Mouse (Mus musculus): ENCODE measurements at regions not wholly inside any gene's neighbourhood (a gene's known extent, or its start where the extent isn't known, plus 50 kb on each side); places are given as distances from the start of the nearest gene placed in this dataset.

DNA sequence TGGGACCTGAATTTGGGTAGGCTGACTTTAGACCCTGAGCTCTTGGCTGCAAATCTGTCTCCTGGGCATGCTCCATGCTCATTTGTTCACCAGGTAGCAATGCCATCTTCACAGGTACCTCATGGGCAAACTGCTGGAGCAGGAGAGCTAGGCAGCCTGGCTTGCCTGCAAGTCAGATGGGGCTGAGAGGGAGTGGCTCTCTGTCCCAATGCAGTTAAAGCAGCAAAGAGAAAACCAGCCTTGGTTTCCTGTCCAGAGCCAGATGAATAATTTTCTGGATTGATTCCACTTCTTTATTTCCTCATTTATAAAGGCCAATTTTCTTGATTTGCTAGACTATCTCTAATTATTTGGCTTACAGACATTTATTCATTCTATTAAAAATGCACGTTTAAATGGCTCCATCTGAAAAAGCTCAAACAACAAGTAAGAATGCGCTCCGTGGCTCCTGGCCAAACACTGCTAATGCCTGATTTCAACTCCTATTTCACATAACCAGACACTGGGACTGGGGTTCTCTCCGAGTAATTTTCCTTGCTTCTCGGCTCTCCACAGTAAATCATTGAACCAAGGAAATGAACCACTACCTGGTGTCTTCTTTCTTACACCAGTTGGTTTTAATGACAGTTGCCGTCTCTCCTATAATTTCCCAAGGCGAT is 60.5 kb downstream of the Rsl24d1 start:
- no peak for DNase-seq (ENCODE audit: low read depth)

- no peak for DNase-seq (ENCODE audit: low read depth)
Measured at GRCm38 (mm10) chr9:73176645-73177044, 63.4 kb downstream of the Rsl24d1 start.

GRCm38 (mm10) chr9:73183356-73183755 is 70.1 kb downstream of the Rsl24d1 start:
- DNase-seq (ENCODE audit: low read depth) = no peak

DNA sequence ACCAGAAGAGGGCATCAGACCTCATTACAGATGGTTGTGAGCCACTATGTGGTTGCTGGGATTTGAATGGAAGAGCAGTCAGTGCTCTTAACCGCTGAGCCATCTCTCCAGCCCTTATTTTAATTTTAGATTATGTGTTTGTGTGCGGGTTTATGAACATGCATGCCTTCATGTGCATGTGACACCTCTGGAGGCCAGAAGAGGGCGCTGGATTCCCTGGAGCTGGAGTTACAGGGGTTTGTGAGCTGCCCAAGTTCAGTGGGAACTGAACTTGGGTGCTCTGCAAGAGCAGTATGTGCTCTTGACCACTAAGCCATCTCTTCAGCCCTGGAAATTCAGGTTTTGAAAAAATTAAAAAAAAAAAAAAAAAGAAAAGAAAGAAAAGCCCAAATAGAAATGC is 71.7 kb downstream of the Rsl24d1 start:
- no peak for DNase-seq (ENCODE audit: low read depth)

GRCm38 (mm10) chr9:73192271-73192785 is 79.1 kb downstream of the Rsl24d1 start:
- no peak for DNase-seq (ENCODE audit: low read depth)

DNA sequence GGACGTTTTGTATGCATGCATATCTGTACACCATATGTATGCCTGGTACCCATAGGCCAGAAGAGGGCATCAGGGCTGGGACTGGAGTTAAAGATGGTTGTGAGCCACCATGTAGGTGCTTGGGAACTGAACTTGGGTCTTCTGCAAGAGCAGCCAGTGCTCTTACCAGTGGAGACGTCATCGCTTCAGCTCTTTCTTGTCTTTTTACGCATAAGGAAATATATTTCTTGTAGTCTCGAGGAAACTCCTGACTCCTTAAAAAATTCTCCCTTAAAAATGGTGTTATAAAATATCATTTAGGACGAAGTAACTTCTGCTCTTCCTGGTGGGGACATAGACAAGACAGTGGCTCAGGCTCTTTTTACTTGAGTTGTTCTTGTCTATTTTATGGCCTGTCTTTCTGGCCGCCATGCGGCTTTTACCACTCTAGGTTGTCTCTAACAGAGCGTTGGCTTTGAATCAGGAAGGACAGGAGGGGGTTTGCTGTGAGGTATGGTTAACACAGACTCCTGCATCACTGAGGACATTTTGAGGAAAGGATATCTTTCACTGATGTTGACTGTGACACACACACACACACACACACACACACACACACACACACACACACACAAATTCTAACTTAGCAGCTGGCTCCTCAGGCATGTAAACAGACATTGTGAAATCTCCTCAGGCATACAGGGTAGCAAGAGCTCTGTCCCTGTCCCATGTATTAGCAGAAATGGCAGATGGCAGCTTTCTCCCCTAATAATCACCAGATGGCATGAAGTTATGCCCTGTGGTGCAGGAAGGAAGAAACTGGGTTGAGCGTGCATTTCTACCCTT is 85.2 kb downstream of the Rsl24d1 start:
- DNase-seq (ENCODE audit: low read depth) = no peak

DNA sequence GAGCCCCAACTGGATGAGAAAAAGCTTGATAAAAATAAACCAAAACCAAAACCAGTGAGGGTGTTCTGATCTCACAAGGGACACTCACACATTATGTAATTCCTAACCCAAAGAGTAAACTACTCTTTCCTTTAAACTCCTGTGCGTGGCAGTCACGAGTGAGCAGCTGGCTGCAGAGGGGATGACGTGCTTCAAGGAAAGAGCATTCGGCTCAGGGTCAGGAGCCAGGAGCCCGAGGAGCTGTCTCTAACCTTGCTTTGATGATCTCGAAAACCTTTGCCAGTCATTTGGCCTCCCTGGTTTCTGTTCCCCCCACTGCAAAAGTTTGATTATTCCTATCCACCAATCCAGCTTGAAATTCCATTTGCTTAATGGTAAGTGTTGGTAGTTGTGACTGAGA is 109.9 kb downstream of the Rsl24d1 start:
- no peak for DNase-seq (ENCODE audit: low read depth)

GRCm38 (mm10) chr9:73240188-73240587 is 127.0 kb downstream of the Rsl24d1 start:
- no peak for DNase-seq (ENCODE audit: low read depth)

- no peak for DNase-seq (ENCODE audit: low read depth)
Measured at GRCm38 (mm10) chr9:73242521-73243308, 129.5 kb downstream of the Rsl24d1 start.

- DNase-seq (ENCODE audit: low read depth) = no peak
Measured at GRCm38 (mm10) chr9:73244177-73244576, 131.0 kb downstream of the Rsl24d1 start.

DNA sequence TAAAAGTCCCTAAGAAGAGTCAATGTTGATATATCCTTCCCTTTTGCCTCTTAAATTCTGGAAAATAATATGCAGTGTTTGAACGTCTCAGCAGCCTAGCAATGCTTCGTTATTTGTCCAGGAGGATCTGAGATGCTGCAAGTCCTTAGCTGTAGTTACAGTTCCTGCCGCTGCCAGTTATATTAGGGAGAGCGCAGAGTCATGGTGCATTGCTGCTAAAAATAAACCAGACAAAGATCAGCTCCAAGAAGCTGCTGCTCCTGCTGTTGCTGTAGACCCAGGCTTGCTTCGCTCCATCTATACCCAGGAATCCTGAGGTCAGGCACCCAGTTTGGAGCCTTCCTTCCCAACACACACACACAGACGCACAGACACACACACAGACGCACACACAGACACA is 132.3 kb downstream of the Rsl24d1 start:
- DNase-seq (ENCODE audit: low read depth) = no peak

GRCm38 (mm10) chr9:73258171-73258570 is 144.9 kb downstream of the Rsl24d1 start:
- no peak for DNase-seq (ENCODE audit: low read depth)

DNA sequence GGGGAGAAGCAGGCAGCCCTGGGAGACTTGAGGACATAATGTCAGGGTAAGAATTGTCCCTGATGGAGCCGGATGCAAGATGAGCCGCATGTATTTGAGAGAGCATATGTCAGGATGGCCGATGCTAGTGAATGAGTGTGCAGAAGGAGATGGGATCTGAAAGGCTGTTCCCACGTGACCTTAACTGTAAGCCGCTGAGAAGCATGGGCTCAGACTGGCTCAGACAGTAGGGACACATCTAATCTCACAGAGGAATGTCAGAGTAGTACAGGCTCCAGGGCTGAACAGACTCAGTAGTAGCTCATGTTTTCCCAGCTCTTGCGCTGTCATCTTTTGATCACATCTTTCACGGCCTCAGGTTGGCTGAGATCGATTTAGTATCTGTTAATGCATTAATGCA is 145.4 kb downstream of the Rsl24d1 start:
- no peak for DNase-seq (ENCODE audit: low read depth)

DNA sequence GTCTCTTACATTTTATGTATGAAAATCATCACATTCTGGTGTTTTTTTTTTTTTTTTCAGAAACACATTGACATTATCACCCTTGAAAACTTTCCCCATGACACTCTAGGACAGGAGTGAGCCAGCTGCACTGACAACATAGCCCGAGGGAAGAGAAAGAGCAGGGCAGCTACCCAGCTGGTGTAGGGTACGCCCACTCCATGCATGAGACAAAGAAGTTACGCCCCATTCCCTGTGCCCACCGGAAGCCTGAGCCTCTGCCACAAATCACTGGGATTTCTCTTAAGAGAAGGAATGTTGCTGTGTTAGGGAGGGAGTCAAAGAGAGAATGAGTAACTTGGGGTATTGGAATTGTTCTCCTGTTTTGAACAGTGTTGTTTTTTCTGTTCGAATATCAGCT is 149.5 kb downstream of the Rsl24d1 start:
- DNase-seq (ENCODE audit: low read depth) = no peak

DNA sequence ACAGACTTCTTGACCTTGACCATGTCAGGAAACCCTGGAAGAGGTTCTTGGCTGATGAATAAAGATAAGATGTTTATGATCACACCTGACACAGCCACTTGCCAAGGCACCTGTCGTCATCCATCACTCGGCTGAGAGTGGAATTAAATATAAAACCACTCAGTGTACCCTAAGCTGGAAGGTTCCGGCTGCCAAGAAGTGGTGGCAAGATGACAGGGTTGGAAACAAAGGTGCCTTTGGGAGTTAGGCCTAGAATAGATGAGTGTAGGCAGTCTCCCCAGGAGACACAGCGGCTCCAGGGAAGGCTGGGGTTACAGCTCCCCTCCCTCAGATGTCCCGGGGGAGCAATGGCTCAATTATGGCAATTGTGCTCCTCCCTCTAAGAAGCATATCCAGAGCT is 157.0 kb downstream of the Rsl24d1 start:
- DNase-seq (ENCODE audit: low read depth) = no peak

DNA sequence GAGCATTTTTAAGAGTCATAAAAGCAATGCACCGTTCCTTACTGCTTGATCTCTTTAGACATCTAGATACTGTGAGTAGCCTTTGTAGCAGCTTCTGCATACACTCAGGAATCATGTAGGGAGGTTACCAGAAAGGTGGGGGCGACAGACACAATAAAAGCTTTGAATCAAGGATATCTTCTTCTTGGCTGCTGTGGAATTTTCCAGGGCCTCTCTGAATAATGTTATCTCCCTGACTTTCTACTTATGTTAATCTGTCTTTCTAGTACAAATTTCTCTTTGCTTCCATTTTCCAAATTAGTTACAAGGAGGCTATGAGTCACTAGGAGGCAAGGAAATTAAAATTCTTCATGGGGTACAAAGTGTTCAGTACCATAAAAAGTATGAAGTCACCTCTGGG is 159.4 kb downstream of the Rsl24d1 start:
- no peak for DNase-seq (ENCODE audit: low read depth)

DNA sequence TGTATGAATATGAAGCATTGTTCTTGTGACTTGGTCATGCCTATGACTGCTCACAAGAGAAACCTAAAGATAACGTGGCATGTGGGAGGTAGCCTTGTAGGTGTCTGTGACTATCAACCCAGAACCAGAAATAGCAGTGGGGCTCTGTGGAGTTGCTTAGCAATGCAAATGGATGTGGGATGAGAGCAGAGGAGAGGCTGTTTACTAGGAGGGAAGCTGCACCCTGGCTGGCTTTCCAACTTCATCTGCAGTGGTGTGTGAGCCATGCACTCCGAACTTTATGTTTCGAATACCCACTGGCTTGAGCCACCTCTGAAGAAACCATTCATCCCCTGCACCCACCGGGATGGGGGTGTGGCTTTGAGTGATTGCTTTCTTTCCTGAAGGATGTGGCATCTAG is 160.5 kb downstream of the Rsl24d1 start:
- DNase-seq (ENCODE audit: low read depth) = no peak

- DNase-seq (ENCODE audit: low read depth) = no peak
Measured at GRCm38 (mm10) chr9:73275671-73276070, 162.4 kb downstream of the Rsl24d1 start.

DNA sequence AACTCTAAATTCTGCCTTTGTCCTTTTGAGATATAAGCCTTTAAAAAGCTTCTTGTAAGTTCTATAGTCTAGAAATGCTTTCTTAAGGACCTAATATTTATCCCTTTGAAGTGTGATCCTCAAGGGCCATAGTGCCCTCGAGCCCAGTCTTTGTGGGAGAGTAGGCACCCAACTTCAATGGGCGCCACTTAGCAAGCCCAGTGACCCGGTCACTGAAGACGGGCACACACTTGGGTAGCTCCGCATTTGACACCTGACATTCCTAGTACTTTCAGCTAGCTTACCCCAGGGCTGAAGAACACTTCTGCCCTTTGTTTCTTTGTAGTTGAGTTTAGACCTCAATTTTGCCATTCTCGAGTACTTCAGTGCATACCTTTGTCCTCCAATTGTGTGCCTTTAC is 182.1 kb downstream of the Rsl24d1 start:
- no peak for DNase-seq (ENCODE audit: low read depth)

DNA sequence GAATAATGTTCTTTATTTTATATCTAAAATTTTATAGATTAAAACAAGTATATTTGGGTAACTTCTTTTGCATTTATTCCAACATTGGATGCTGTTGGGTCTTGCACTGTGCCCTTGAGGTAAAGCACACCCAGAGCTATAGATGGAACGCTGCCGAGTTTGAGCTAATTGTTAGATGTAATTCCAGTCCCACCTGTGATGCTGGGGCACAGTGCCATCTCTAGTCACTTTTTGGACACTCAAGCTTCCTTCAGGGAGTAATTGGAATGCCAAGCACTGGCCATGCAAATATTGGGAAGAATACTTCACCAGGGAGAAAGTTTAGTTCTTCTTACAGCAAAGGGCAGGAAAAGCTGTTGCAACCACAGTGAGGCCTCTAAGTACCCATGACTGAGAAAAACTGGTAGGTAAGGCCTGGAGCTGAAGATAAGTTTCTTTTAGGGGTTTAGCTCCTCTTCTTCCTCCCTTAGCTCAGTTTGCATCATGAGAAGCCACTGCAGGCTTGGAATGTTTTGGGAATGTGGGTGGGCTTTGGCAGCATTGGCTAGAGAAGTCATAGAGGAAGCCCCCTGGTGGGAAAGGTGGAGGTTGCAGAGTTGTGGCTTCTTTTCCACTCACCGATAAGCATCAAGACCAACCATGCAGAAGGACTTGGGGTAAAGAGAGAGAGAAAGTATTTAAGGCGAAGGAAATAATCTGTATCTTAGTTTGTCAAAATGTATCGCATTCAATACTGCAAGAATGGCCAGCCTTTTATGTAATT is 189.1 kb downstream of the Rsl24d1 start:
- peak; percentile 2 for DNase-seq (ENCODE audit: low read depth)

- DNase-seq (ENCODE audit: low read depth) = no peak
Measured at GRCm38 (mm10) chr9:73317048-73317447, 203.8 kb downstream of the Rsl24d1 start.

All from NIH3T3 (cell line).